Mouse (Mus musculus) right cerebral cortex, postnatal 14 days (tissue): Measurements from ENCODE around the gene Ppp4r1.
A peak's percentile ranks its signal among the peaks of the same experiment; 100 is the strongest.

Experiments used
- DNase-seq: peaks from one replicate; pipeline ENCODE4 v3.0.0; 2022

Gene Ppp4r1

GRCm38 (mm10) chr17:65773617-65774016 is 8.8 kb upstream of the Ppp4r1 start:
- no peak for DNase-seq

GRCm38 (mm10) chr17:65774439-65774838 is 7.9 kb upstream of the Ppp4r1 start:
- no peak for DNase-seq

GRCm38 (mm10) chr17:65776228-65776627 is 6.1 kb upstream of the Ppp4r1 start:
- DNase-seq: no peak

GRCm38 (mm10) chr17:65777461-65777860 is 4.9 kb upstream of the Ppp4r1 start:
- no peak for DNase-seq

- DNase-seq: no peak
Observed at GRCm38 (mm10) chr17:65780970-65781369, 1.4 kb upstream of the Ppp4r1 start.

- peak; percentile 84 for DNase-seq
Observed at GRCm38 (mm10) chr17:65783182-65784161, 1.1 kb downstream of the Ppp4r1 start.

GRCm38 (mm10) chr17:65784610-65785140 is 2.3 kb downstream of the Ppp4r1 start:
- DNase-seq: no peak

GRCm38 (mm10) chr17:65785707-65786106 is 3.3 kb downstream of the Ppp4r1 start:
- no peak for DNase-seq

- DNase-seq: no peak
Observed at GRCm38 (mm10) chr17:65786225-65786624, 3.9 kb downstream of the Ppp4r1 start.

- DNase-seq: no peak
Observed at GRCm38 (mm10) chr17:65787261-65787660, 4.9 kb downstream of the Ppp4r1 start.

- no peak for DNase-seq
Observed at GRCm38 (mm10) chr17:65788542-65789291, 6.3 kb downstream of the Ppp4r1 start.

GRCm38 (mm10) chr17:65789576-65789975 is 7.2 kb downstream of the Ppp4r1 start:
- DNase-seq: no peak

GRCm38 (mm10) chr17:65791161-65791560 is 8.8 kb downstream of the Ppp4r1 start:
- no peak for DNase-seq

GRCm38 (mm10) chr17:65793307-65793930 is 11.0 kb downstream of the Ppp4r1 start:
- DNase-seq: no peak

GRCm38 (mm10) chr17:65794096-65794850 is 11.9 kb downstream of the Ppp4r1 start:
- DNase-seq: no peak

- no peak for DNase-seq
Observed at GRCm38 (mm10) chr17:65796056-65796455, 13.7 kb downstream of the Ppp4r1 start.

- DNase-seq: no peak
Observed at GRCm38 (mm10) chr17:65798446-65798845, 16.1 kb downstream of the Ppp4r1 start.

GRCm38 (mm10) chr17:65799353-65799752 is 17.0 kb downstream of the Ppp4r1 start:
- DNase-seq: no peak

- DNase-seq: no peak
Observed at GRCm38 (mm10) chr17:65800451-65800850, 18.1 kb downstream of the Ppp4r1 start.

GRCm38 (mm10) chr17:65802026-65802425 is 19.7 kb downstream of the Ppp4r1 start:
- DNase-seq: no peak

- DNase-seq: no peak
Observed at GRCm38 (mm10) chr17:65805966-65806365, 23.6 kb downstream of the Ppp4r1 start.

- no peak for DNase-seq
Observed at GRCm38 (mm10) chr17:65806416-65806815, 24.0 kb downstream of the Ppp4r1 start.
